Mouse (Mus musculus): Measurements from ENCODE around the gene Wrb.
"Not testable (repeated sequence)": the region's sequence is repeated elsewhere in the genome, so short reads cannot be mapped to it uniquely, and the experiment has no call there.

Wrb gene

DNA sequence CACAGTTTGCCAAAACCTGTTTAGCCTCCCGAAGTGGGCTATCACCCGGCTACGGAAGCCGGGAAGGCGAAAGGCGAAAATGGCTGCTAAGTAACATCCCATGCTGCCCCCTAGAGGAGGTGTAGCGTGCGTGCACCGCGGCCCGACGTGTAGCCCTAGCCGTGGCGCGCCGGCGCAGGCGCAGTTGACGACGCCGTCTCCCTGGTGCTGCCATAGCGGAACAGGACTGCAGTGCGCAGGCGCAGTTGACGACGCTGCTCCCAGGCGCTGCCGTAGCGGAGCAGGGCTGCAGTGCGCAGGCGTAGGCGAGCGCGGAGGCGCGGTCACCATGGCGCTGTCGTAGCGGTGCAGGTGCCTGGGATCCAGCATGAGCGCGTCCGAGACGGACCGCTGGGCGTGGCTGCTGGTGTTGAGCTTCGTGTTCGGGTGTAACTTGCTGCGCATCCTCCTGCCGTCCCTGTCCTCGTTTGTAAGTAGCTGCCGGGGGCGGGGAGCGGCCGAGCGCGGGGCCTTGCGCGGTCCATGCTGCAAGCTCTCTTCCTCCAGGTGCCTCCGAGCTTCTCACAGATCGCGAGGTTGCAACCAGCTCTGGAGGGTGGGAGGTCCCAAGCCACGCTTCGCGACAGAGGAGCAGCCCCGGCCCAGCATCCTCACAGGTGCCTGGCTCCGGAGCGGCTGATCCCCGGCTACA lies at the start of gene Wrb:
Gene Wrb, plus strand, starts transcription at position 298 of the 691 bp plus-strand sequence.
- peak; percentile 100 for DNase-seq

DNA sequence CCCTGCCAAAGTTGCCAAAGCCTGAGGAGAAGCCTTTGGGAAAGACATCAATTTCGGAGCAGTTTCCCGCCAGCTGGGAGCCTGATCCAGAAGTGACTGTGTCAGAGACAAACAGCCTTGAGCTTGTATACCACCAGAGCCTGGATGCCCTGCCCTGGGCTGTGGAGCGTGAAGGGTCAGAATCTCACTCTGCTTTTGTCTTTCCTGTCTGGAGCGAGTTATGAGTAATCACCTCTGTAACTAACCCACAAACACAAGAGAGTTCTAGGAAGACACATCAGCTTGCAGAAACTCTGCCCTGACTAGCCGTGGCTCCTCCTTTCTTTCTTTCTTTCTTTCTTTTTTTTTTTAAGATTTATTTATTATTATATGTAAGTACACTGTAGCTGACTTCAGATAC lies 49.2 kb upstream of the Wrb start:
- no peak for DNase-seq

DNA sequence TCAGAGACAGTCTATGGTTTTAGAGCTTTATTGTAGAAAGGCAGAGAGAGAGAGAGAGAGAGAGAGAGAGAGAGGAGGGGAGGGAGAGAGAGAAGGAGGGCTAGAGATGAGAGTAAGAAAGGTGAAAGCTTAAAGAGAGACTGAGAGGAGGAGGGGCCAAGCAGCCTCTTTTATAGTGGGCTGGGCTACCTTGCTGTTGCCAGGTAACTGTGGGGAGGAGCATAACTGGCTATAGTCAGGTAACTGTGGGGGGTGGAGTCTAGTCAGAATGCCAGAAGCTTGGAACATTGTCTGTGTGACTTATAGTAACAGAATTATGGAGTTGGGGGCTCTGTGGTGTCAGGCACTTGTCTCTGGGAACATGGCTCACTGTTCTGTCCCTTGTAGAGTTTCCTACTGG lies 47.4 kb upstream of the Wrb start:
- DNase-seq, result not testable (repeated sequence)

DNA sequence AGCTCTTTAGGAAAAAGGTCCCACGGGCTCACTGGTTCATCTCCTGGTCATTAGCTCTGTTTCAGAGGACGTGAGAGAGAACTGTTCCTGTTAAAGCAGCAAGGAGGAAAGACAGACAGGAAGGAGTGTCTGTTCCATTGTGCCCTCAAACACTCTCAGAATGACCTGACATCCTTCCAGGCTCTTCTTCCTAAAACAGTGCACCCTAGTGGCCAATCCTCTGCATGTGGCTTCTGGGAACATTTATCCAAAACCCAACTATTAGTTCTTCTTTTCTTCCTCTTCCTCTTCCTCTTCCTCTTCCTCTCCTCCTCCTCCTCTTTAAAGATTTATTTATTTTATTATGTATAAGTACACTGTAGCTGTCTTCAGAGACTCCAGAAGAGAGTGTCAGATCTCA lies 42.2 kb upstream of the Wrb start:
- DNase-seq, result peak in 1 of 2 experiments; percentile 52

DNA sequence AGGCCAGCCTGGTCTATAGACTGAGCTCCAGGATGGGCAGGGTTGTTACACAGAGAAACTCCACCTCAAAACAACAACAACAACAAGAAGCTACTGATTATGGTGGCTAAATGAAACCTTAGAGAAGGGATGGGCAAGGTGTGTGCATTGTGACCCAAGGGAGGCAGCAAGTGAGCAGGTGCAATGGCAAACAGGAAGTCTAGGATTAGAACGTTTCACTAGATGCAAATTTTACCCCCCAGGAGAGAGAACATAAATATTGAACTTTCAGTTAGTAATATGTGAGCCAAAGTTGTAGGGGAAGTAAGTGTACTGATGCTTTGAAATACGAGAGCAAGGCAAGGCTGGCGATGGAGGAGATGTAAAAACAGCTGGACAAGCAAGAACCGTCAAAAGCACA lies 35.5 kb upstream of the Wrb start:
- DNase-seq, result no peak

DNA sequence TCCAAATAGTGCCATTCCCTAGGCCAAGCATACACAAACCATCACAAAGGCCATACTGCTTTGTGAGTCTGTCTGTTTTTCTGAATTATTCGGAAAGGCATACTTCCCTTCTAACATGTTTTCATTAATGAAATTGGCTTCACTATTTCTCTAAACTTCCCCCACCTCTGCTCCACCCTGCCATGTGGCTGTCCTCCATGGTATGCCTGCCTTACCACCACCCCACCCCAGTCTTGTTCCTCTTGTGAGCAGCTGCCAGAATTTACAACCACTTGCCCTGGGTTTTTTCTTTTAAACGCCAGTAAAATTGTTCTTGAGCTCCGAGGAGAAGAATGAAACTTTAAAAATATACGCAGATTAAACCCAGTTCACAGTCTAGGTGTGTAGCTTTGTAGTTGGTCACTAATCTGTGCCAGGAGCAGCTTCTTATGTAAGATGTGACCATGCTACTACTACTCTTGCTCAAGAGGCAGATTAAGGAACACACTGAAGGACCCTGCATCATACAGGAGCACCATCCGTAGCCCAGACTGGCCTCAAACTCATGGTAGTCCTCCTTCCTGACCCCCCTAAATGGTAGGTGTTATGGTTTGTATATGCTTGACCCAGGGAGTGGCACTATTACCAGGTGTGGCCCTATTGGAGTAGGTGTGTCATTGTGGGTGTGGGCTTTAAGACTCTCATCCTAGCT lies 34.4 kb upstream of the Wrb start:
- DNase-seq, result no peak

DNA sequence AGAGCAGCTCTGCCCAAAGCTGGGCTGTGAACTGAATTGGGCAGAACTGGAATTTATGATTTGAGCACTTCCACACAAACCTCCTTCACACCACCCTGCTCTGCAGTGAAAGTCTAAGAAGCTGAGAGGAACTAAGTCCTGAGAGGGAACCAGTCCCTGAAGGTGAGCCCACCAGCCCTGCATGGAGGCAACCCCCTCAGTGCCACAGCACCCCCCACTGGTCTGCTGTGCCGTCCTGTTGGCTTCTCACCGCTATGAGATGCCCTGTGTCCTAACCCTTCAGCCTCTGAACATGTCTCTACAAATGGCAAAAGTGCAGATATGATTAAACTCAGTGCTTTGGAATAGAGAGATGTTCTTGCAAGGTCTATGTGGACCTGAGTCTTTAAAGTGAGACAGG lies 32.4 kb upstream of the Wrb start:
- no peak for DNase-seq

DNA sequence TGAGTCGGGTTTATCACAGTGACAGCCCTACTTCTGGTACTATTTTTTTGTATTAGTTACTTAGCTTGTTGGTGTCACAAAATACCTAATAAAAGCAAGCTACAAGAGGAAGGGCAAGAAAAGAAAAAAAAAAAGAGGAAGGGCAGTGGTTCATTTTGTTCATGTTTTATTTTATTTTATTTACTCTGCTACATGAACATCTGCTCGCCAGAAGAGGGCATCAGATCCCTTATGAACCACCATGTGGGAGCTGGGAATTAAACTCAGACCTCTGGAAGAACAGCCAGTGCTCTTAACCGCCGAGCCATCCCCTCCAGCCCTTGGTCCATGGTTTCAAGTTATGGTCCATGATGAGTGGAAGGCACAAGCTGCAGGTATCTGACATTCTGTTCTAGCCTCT lies 30.5 kb upstream of the Wrb start:
- no peak for DNase-seq

DNA sequence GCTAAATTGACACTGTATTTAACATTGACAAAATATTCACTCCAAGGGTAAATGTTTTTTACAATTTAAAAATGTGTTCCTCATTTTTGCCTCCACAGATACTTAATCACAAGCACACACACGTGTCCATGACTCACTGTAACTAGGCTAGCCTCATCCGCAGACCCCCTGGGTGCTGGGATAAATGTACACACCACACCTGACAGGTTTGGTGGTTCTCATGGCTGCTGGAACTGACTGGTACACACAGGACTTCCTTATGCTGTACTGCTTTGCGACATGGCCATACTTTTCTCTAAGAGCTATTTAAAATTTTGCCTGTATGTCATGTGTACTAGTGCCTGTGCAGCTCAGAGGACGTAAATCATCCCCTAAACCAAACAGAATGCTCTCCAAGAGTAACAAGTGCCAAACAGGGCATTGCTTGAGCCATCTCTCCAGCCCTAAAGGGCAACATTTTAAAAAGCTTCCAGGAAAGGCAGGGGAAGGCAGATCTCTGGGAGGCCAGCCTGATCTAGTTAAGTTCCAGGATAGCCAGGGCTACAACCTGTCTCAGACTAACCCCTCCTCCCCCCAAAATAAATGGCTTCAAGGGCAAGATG lies 25.1 kb upstream of the Wrb start:
- no peak for DNase-seq

DNA sequence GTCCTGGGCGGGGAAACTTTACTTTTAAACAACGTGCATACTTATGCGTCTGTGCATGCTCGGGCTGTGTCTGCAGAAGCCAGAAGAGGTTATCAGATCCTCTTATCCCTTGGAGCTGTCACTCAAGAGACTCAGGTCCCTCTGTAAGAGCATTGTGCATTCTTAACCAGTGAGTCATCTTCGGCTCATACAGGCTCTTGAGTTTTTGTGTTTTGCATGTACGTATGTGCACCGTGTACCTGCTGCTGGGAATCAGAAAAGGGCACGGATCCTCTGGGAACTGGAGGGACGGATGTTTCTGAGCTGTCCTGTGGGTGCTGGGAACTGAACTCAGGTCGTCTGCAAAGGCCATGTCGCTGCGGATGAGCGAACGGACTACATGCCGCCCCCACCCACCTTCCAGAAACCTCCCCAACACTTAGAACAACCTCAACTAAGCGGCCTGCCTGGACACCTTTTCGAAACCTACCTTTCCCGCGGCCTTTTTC lies 18.5 kb upstream of the Wrb start:
- peak in 1 of 2 experiments; percentile 30 for DNase-seq

DNA sequence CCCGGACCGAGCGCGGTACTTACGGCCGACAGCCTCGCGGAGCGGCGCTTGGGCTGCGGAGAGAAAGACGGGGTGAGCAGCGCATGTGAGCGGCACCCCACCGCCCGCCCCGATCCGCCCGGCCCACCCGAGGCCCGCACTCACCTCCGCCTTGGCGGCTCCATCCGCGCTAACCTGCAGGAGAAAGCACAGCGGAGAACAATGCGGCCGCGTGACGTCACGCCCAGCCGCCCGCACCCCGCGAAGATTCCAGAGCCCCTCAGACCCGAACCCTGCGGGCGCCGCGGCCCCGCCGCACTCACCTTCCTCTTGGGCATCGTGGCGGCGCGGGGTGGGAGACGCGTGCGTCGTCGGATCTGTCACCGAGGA lies 17.9 kb upstream of the Wrb start:
- DNase-seq, result no peak

DNA sequence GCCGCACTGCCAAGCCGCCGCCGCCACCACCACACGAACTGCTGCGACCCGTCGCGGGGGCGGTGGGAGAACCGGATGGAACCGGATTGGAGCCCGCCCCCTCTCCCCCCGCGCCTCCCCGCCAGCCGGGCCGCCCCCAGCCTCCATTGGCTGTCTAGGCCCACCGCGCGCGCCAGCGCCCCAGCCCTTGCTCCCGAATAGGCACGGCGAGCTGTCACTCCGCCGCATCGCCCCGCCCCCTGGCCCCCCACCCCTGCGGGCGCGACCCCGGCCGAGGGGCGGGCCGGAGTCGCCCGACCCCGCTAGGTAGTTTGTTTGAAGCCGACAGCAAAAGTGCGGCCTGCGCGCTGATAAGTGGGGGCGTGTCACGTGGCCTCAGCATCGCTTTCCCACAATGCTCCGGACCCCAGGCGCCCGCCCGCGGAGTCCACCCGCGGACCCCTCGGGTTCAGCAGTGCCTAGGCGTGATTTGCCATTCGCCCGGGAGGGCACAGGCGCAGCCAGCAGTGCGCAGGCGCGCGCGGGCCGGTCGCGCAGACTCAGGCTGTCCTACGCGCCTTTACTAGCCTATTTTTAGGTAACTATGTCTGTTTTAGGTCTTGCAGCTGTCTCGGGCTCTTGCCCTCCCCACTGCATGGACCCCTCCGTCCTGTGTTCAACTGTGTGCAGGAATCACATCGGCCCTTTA lies 17.4 kb upstream of the Wrb start, which contains the start of gene Hmgn1:
Gene Hmgn1, minus strand, starts transcription at position 73 of the 688 bp plus-strand sequence.
- peak; percentile 99 for DNase-seq

DNA sequence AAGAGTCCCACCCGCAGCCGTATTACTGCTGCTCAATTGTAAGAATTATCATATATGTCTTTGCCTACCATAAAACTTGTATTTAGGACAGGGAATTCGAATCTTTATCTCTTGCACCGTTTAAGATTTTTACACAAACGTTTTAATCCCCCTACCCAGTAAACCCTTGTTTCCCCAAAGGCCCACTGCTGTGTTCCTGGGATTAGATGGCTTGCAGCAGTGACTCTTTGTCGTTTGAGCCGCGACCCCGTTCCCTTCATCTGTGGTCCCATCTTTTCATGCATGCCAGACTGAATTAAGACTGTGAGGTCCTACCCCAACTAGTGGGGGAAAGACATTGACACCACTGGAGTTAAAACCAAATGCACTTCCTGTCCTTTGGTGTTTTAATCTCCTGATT lies 16.7 kb upstream of the Wrb start:
- peak in 1 of 2 experiments; percentile 17 for DNase-seq

DNA sequence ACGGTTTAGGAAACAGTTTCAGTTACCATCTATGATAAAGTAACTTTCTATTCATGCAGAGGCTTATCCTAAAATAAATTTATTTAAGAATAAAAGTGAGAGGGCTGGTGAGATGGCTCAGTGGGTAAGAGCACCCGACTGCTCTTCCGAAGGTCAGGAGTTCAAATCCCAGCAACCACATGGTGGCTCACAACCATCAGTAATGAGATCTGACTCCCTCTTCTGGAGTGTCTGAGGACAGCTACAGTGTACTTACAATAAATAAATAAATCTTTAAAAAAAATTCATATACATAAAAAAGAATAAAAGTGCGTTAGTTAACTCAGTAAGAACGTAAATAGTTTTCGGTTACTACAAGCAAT lies 478 bp upstream of the Wrb start:
- DNase-seq, result not testable (repeated sequence)

DNA sequence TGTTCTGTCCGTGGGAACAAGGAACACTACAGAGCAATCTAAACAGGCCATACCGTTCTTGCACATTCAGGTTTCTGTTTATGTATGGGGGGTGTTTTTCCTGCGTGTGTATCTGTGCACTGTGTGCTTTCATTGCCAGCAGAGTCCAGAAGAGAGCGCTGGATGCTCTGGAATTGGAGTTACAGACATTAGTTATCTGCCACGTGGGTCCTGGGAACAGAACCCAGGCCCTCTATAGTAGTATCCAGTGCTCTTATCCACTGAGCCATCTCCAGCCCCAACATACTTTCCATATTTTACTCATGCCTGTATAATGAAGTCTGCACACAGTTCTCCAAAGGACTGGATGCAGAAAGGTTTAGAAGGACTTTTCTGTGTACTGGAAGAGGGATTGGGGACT lies 607 bp downstream of the Wrb start:
- DNase-seq, result no peak

DNA sequence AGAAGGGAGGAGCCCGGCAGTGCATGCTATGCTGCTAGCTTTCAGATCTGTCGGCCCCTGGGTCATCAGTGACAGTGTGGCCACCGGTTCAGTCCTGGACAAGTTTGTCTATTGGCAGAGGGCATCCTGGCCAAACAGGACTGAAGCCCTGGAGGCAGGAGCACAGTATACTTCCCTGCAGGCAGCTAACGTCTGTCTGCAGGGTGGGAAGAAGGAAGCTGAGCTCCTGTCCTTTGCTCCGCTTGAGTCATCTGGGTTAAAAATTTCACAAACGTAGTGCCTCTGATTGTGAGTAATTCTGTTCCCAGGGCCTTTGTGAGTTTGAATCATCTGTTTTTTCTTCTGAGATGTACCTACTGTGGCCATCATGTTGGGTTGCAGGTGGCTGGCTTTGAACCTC lies 3.6 kb downstream of the Wrb start:
- DNase-seq, result no peak

DNA sequence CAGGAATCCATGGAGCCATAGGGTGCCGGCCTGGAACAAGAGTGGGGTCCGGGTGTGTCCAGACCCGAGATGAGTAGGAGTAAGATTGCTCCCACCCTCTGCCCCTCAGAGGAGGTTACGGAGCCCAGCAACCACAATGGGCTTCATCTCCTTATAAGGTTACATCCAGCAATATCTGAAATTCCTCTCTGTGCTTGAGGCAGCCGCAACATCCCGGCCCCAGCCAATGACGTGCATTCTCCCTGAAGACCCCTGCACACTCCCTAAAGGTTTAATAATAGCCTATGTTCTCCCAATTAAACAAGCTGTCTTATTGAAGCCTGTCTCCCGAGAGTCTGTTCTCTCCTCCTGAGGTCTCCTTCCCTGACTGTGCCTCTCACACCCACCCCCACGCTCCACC lies 4.1 kb downstream of the Wrb start:
- DNase-seq, result no peak

DNA sequence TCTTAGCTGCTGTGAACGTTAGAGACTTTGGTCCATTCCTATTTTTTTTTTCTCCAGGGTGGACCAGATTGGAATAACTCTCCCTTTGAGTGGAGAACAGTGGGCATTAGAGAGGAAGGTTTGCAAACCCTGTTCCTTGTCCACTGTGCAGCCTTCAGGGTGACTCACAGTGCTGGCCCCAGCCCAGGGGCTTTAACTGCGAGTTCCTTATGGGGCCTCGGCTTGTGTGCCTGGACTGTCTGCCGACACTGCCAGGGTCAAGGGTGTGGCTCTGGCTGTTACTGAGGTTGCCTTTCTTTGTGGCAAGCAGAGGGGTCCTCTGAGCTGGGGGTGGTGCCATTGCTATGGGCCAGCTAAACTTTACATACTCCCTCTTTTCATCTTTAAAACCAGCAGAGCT lies 5.8 kb downstream of the Wrb start:
- DNase-seq, result peak in 1 of 2 experiments; percentile 42

DNA sequence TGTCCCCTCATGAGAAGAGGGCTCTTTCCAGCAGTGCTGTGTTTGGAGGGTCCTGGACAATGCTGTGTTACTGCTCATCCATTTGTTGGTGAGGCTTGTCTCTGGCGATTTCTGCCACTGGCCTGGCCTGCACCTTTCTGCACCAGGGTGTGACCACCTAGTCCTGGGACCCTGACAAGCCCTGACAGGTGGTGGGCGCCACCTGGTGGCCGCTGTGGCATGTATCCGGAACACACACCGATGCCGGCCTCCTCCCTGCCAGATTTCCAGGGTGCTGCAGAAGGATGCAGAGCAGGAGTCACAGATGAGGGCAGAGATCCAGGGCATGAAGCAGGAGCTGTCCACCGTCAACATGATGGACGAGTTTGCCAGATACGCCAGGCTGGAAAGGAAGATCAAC lies 6.3 kb downstream of the Wrb start:
- DNase-seq, result peak; percentile 92 to 95

DNA sequence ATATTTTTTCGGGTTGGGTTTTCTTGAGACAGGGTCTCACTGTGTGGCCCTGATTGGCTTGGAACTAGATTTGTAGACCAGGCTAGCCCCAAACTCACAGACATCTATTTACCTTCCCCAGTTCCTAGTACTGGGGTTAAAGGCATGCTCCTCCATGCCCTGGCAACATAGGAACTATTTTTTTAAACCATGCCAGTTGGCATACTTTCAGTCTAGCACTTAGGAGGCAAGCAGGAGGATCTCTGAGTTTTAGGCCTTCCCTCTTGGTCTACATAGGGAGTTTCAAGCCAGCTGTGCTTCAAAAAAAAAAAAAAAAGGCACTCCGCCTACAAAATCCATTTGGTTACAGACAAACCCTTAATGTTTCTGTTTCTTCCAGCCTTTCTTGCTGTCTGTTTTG lies 9.3 kb downstream of the Wrb start:
- DNase-seq, result no peak

DNA sequence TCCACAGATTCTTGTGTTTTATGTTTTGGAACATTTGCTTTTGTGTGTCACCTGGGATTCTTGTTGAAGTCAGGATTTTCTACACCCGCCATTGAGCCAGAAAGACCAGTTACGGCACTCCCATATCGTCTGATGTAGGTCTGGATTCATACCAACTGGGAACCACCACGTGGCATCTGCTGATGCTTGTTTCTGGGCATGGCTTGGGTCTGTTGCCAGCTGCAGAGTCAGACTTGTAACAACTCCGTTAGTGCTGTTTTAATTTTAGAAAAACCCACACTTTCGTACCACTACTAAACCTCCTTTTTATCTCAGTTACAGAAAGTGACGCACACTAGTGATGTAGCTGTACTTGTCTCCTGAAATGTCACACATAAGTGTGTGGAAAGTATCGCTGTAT lies 10.8 kb downstream of the Wrb start:
- DNase-seq, result peak in 1 of 2 experiments; percentile 44

DNA sequence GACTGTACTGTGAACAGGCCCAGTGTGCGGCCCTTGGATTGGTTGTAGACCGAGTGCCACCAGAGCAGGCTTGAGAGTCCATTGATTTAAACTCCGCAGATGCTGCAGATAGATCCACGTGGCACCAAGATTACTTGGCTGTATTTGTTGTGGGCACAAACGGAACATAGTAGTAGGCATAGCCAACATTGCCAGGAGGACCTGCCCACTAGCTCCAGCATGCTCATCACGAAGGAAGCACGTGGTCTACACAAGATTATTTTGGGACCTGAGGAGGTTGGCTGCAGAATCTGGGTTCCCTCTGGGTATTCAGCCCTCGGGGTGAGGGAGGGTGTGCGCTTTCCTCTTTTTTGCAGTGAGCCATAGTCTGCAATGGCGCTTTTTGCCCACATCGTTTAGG lies 12.0 kb downstream of the Wrb start:
- no peak for DNase-seq

DNA sequence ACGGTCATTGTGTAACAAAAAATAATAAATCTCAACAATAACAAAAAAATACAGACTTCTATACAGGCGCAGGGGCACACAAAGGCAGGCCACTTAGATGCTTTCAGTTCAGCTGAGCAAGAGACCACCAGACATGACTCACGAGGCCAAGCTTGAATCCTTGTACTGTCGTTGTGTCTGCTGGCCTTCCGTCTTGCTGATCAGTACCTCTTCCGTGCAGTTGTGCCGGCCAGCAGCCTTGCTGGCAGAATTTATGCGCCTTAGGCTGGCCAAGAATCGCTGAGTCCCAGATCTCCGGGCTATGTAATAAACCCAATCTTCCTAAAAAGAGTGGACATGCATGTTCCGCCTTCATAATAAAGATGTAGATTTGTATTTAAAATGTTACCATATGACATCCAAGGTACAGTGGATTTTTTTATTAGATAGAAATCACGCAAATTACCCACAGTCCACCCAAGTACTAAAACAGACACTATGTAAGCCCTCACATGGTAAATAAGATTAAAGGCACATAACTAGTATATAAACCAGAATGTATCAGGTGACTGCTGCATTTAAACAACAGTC lies 13.4 kb downstream of the Wrb start:
- peak in 1 of 2 experiments; percentile 48 for DNase-seq
